Mouse (Mus musculus) cortical plate, adult 2 months (tissue): ENCODE data around the gene Auts2. TPM values are rescaled to one million over a fixed set of nuclear protein-coding genes. Genes with fewer than 3 reads are reported as not detected.

ENCODE experiments used
- H3K27ac ChIP-seq: fragments of 200-500 bp; 2 replicates; pipeline ENCODE4 v1.5.1; 2012; ENCODE audit warnings: low read length, control low read depth, inconsistent platforms; ENCODE audit not compliant: insufficient read depth
- H3K4me1 ChIP-seq: fragments of 200-500 bp; 2 replicates; pipeline ENCODE4 v1.6.1; 2011; ENCODE audit warnings: low read length; ENCODE audit not compliant: control insufficient read depth, insufficient read depth
- H3K4me3 ChIP-seq: fragments of 200-500 bp; 2 replicates; pipeline ENCODE4 v1.5.1; 2011; ENCODE audit warnings: mild to moderate bottlenecking, low read length, control low read depth; ENCODE audit not compliant: insufficient read depth
- CTCF ChIP-seq: fragments of 200-500 bp; IDR thresholded peaks from 2 replicates; pipeline ENCODE4 v1.5.1; 2011; ENCODE audit warnings: mild to moderate bottlenecking, control low read depth, low read length; ENCODE audit not compliant: insufficient read depth; ENCODE audit errors: extremely low read depth
- POLR2A ChIP-seq: fragments of 200-500 bp; IDR thresholded peaks from 2 replicates; pipeline ENCODE4 v1.6.1; 2011; ENCODE audit warnings: mild to moderate bottlenecking, low read length, control low read depth; ENCODE audit not compliant: insufficient read depth; ENCODE audit errors: extremely low read depth
- polyA plus RNA-seq: library from polyadenylated mRNA; depleted of rRNA; stranded (reverse); fragments of >200 nt; gene quantifications from 2 replicates; pipeline ENCODE4 v1.2.3, GENCODE M21; 2012

Gene Auts2
- polyA plus RNA-seq, 1 experiment: 29.7 TPM

- Histone ChIP-seq H3K4me3 (no peak overlapping the region), H3K27ac (0 out of 2 replicates have a peak overlapping the region, but pooled peaks have one; percentile 12), H3K4me1 (peaks cover 11% of the 10 kb centered on the region)
- no peak for TF ChIP-seq CTCF
- no peak for TF ChIP-seq POLR2A
Observed at GRCm38 (mm10) chr5:131824197-131824991, 718.8 kb downstream of the Auts2 start.

- Histone ChIP-seq H3K4me1 (peaks cover 13% of the 10 kb centered on the region), H3K4me3 (no peak overlapping the region), H3K27ac (no peak overlapping the region)
- TF ChIP-seq POLR2A (no peak), CTCF (no peak)
Observed at GRCm38 (mm10) chr5:131821461-131821860, 721.7 kb downstream of the Auts2 start.

- TF ChIP-seq POLR2A: no peak
- no peak for TF ChIP-seq CTCF
- Histone ChIP-seq H3K4me3 (no peak overlapping the region), H3K4me1 (peaks cover 9% of the 10 kb centered on the region), H3K27ac (peak overlapping the region; percentile 26)
Observed at GRCm38 (mm10) chr5:131819251-131819691, 723.9 kb downstream of the Auts2 start.

GRCm38 (mm10) chr5:131815498-131815897 is 727.6 kb downstream of the Auts2 start:
- no peak for TF ChIP-seq POLR2A
- no peak for TF ChIP-seq CTCF
- Histone ChIP-seq H3K27ac (no peak overlapping the region), H3K4me3 (no peak overlapping the region), H3K4me1 (peaks cover 11% of the 10 kb centered on the region)

- TF ChIP-seq CTCF: no peak
- TF ChIP-seq POLR2A: no peak
- H3K4me3 ChIP-seq: no peak overlapping the region
- H3K4me1 ChIP-seq: peaks cover 9% of the 10 kb centered on the region
- no peak overlapping the region for H3K27ac ChIP-seq
Observed at GRCm38 (mm10) chr5:131814503-131815003, 728.6 kb downstream of the Auts2 start.

- H3K4me1 ChIP-seq: peaks cover 7% of the 10 kb centered on the region
- H3K4me3 ChIP-seq: no peak overlapping the region
- TF ChIP-seq POLR2A: no peak
- no peak for TF ChIP-seq CTCF
- H3K27ac ChIP-seq: no peak overlapping the region; the same call in 1 of the 2 replicates
Observed at GRCm38 (mm10) chr5:131813952-131814502, 729.1 kb downstream of the Auts2 start.

- TF ChIP-seq CTCF (no peak), POLR2A (no peak)
- peak overlapping the region; percentile 17; the same call in 1 of the 2 replicates for H3K27ac ChIP-seq
- H3K4me3 ChIP-seq: no peak overlapping the region
- H3K4me1 ChIP-seq: peaks cover 7% of the 10 kb centered on the region
Observed at GRCm38 (mm10) chr5:131813331-131813781, 729.8 kb downstream of the Auts2 start.

- peak overlapping the region; percentile 17; the same call in 1 of the 2 replicates for H3K27ac ChIP-seq
Observed at GRCm38 (mm10) chr5:131812483-131813063, 730.6 kb downstream of the Auts2 start.

GRCm38 (mm10) chr5:131806350-131806749 is 736.8 kb downstream of the Auts2 start:
- TF ChIP-seq POLR2A (no peak), CTCF (no peak)
- H3K4me3 ChIP-seq: no peak overlapping the region
- peaks cover 6% of the 10 kb centered on the region for H3K4me1 ChIP-seq
- H3K27ac ChIP-seq: no peak overlapping the region

More at GRCm38 (mm10) chr5:131812483-131813063, 730.6 kb downstream of the Auts2 start:
- H3K4me3 ChIP-seq: no peak overlapping the region
- H3K4me1 ChIP-seq: peaks cover 7% of the 10 kb centered on the region
- TF ChIP-seq CTCF (no peak), POLR2A (no peak)

GRCm38 (mm10) chr5:131805277-131805676 is 737.9 kb downstream of the Auts2 start:
- no peak for TF ChIP-seq POLR2A
- TF ChIP-seq CTCF: no peak
- no peak overlapping the region for H3K27ac ChIP-seq
- no peak overlapping the region for H3K4me3 ChIP-seq
- peaks cover 6% of the 10 kb centered on the region for H3K4me1 ChIP-seq
